Mouse (Mus musculus): Measurements from ENCODE around the gene Ppfia3.

Gene Ppfia3

GRCm38 (mm10) chr7:45353041-45353440, 13.8 kb downstream of the Ppfia3 start:
- in situ Hi-C loops (cut with MboI, MseI) = no loop called here

- in situ Hi-C loops (cut with MboI, MseI) = no loop called here
These were observed 19.9 kb downstream of the Ppfia3 start for GRCm38 (mm10) chr7:45346905-45347304.

- in situ Hi-C loops (cut with MboI, MseI) = no loop called here
These were observed 23.3 kb downstream of the Ppfia3 start for GRCm38 (mm10) chr7:45343543-45343942.

GRCm38 (mm10) chr7:45342081-45342480, 24.7 kb downstream of the Ppfia3 start:
- in situ Hi-C loops (cut with MboI, MseI) = no loop called here

- in situ Hi-C loops (cut with MboI, MseI) = no loop called here
These were observed 25.5 kb downstream of the Ppfia3 start for GRCm38 (mm10) chr7:45341303-45341702.

GRCm38 (mm10) chr7:45340669-45341068, 26.1 kb downstream of the Ppfia3 start:
- in situ Hi-C loops (cut with MboI, MseI) = no loop called here

GRCm38 (mm10) chr7:45340066-45340442, 26.8 kb downstream of the Ppfia3 start:
- in situ Hi-C loops (cut with MboI, MseI) = no loop called here

- in situ Hi-C loops (cut with MboI, MseI) = no loop called here
These were observed 27.3 kb downstream of the Ppfia3 start for GRCm38 (mm10) chr7:45339410-45340065.

- in situ Hi-C loops (cut with MboI, MseI) = no loop called here
These were observed 28.5 kb downstream of the Ppfia3 start for GRCm38 (mm10) chr7:45338161-45338911.

GRCm38 (mm10) chr7:45337469-45337868, 29.4 kb downstream of the Ppfia3 start:
- in situ Hi-C loops (cut with MboI, MseI) = no loop called here

GRCm38 (mm10) chr7:45336319-45336718, 30.5 kb downstream of the Ppfia3 start:
- in situ Hi-C loops (cut with MboI, MseI) = no loop called here

GRCm38 (mm10) chr7:45335056-45335455, 31.8 kb downstream of the Ppfia3 start, which contains the start of gene Hrc:
Hrc (plus strand) TSS chr7:45335290.
- in situ Hi-C loops (cut with MboI, MseI) = no loop called here

- in situ Hi-C loops (cut with MboI, MseI) = no loop called here
These were observed 32.2 kb downstream of the Ppfia3 start for GRCm38 (mm10) chr7:45334605-45335004.

GRCm38 (mm10) chr7:45333431-45333982, 33.3 kb downstream of the Ppfia3 start, which contains the start of gene Trpm4:
Trpm4 (minus strand) TSS chr7:45333780.
- in situ Hi-C loops (cut with MboI, MseI) = no loop called here

GRCm38 (mm10) chr7:45332685-45333425, 34.0 kb downstream of the Ppfia3 start:
- in situ Hi-C loops (cut with MboI, MseI) = no loop called here

- in situ Hi-C loops (cut with MboI, MseI) = no loop called here
These were observed 35.3 kb downstream of the Ppfia3 start for GRCm38 (mm10) chr7:45331502-45331901.

GRCm38 (mm10) chr7:45328841-45329475, 37.9 kb downstream of the Ppfia3 start:
- in situ Hi-C loops (cut with MboI, MseI) = no loop called here

GRCm38 (mm10) chr7:45325800-45326199, 41.0 kb downstream of the Ppfia3 start:
- in situ Hi-C loops (cut with MboI, MseI) = no loop called here

GRCm38 (mm10) chr7:45323069-45323468, 43.8 kb downstream of the Ppfia3 start:
- in situ Hi-C loops (cut with MboI, MseI) = no loop called here

- in situ Hi-C loops (cut with MboI, MseI) = no loop called here
These were observed 44.6 kb downstream of the Ppfia3 start for GRCm38 (mm10) chr7:45322245-45322644.

- in situ Hi-C loops (cut with MboI, MseI) = loop anchor here in 1 of 2 experiments (5.0 kb wide), 1 partner anchor 44 kb away; no protein-coding TSS in a partner anchor
These were observed 50.3 kb downstream of the Ppfia3 start for GRCm38 (mm10) chr7:45316536-45316935.
